Mouse (Mus musculus): Measurements from ENCODE around the gene Hist2h2be. TPM values are rescaled to one million over a fixed set of nuclear protein-coding genes. Genes with fewer than 3 reads are reported as not detected.
"Not testable (repeated sequence)": the region's sequence is repeated elsewhere in the genome, so short reads cannot be mapped to it uniquely, and the experiment has no call there.

Hist2h2be gene
- polyA plus RNA-seq (2012; rRNA removed) = 14.7 and 16.7 TPM in 2 replicates

DNA sequence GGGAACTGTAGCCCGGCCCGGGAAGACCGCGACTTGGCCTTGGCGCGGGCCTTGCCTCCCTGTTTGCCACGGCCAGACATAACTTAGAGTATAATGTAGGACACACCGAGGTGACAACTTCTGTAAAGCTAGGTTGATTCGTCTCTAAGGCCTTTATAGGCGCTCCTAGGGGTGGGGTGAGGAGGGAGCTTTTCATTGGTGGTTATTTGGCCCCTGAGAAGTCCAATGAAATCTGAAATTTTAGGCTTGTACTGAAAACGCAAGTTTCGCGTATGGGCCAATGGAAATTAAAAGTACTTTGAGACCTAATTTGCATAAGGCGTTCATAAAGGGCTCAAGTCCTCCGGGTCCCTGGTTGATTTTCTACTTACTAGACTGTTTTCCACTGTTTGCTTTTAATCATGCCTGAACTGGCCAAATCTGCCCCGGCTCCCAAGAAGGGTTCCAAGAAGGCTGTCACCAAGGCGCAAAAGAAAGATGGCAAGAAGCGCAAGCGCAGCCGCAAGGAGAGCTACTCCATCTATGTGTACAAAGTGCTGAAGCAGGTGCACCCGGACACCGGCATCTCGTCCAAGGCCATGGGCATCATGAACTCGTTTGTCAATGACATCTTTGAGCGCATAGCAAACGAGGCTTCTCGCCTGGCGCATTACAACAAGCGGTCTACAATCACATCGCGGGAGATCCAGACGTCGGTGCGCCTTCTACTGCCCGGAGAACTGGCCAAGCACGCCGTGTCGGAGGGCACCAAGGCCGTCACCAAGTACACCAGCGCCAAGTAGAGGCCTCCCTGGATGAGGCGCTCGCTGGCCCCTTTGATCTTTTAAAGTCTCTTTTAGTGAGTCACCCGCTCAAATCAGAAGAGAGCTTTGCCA is at the start of gene Hist2h2be, which contains the start of gene Hist2h2ac:
Hist2h2be (plus strand) TSS at position 355 of the 875 bp plus-strand sequence.
Hist2h2ac (minus strand) TSS at position 116 of the 875 bp plus-strand sequence.
- H3K36me3 ChIP-seq (ENCODE audit: control insufficient read depth, insufficient read depth, low read length) = no peaks in the 10 kb centered on the region
- H3K27ac ChIP-seq (ENCODE audit: control insufficient read depth, insufficient read depth, low read length) = peak within 1 kb of the TSS; percentile 98
- under 1% methylated on average over 43 of the region's 43 CpGs for WGBS
- no peaks in the 10 kb centered on the region for H3K27me3 ChIP-seq (ENCODE audit: control insufficient read depth, insufficient read depth, low read length)
- peaks cover 23% of the 10 kb centered on the region for H3K4me1 ChIP-seq (replicated peaks; ENCODE audit: control insufficient read depth, insufficient read depth, low read length)
- TF ChIP-seq POLR2A (IDR thresholded peaks at IDR 0.05; ENCODE audit: control insufficient read depth, extremely low read depth, insufficient read depth, low read length, poor library complexity) = peak; percentile 50; the same call in 1 of the 2 replicates
- no peak for TF ChIP-seq CTCF (IDR thresholded peaks at IDR 0.05; ENCODE audit: borderline replicate concordance, control insufficient read depth, extremely low read depth, insufficient read depth, low read length, poor library complexity)
- peak; percentile 90 for DNase-seq
- peak within 1 kb of the TSS; percentile 89 for H3K4me3 ChIP-seq (ENCODE audit: control insufficient read depth, insufficient read depth, low read length)

- Histone ChIP-seq H3K4me3 (ENCODE audit: control insufficient read depth, insufficient read depth, low read length) (peak overlapping the region; percentile 93), H3K36me3 (ENCODE audit: control insufficient read depth, insufficient read depth, low read length) (peaks cover 26% of the 10 kb centered on the region), H3K27ac (ENCODE audit: control insufficient read depth, insufficient read depth, low read length) (peak overlapping the region; percentile 100), H3K27me3 (ENCODE audit: control insufficient read depth, insufficient read depth, low read length) (no peaks in the 10 kb centered on the region), H3K4me1 (replicated peaks; ENCODE audit: control insufficient read depth, insufficient read depth, low read length) (peaks cover 24% of the 10 kb centered on the region)
- 17% methylated on average over 18 of the region's 18 CpGs for WGBS
- TF ChIP-seq POLR2A (IDR thresholded peaks at IDR 0.05; ENCODE audit: control insufficient read depth, extremely low read depth, insufficient read depth, low read length, poor library complexity) = no peak
- TF ChIP-seq CTCF (IDR thresholded peaks at IDR 0.05; ENCODE audit: borderline replicate concordance, control insufficient read depth, extremely low read depth, insufficient read depth, low read length, poor library complexity) = no peak
- peak; percentile 14 for DNase-seq
Measured at GRCm38 (mm10) chr3:96171583-96172196, 49.2 kb upstream of the Hist2h2be start.

DNA sequence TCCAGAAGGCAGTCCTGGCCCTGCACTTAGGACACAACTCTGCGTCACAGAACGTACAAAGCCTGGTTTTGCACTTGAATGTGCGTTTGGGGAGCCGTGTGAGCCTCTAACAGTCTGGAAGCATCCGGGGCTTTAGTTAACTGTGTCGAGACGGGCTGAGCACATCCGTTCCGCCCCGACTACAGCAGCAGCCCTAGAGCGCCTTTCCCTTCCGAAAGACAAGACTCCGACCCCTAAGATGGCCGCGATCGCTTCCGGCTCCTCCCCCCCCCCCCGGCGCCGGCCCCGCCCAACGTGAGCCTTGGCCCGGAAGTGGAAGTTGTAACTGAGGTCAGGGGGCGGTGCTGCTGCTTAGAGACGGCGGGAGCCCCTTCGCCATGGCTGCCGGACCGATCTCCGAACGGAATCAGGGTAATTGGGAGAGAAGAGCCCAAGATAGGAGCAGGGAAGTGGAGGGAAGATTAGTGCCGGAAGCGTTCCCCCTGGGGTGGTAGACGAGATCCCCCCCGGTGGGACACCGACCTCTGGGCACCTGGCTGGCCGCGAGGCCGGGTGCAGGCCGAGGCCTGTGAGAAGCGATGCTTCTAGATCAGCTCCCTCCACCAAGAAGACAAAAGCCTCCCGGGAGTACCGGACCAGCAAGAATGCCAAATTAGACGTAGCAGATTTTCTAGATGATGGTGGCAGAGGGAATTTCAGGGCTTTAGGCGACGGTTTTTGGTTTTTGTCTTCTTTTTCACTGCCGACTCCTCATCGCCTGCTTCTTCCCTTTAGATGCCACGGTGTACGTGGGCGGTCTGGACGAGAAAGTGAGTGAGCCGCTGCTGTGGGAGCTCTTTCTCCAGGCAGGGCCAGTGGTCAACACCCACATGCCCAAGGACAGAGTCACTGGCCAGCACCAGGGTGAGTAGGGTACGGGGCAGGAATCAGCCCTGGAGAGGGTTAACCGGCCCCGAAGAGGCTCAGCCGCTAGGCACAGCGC is 48.4 kb upstream of the Hist2h2be start, which contains the start of gene Sf3b4:
Sf3b4 (plus strand) TSS at position 136 of the 982 bp plus-strand sequence.
- TF ChIP-seq POLR2A (IDR thresholded peaks at IDR 0.05; ENCODE audit: control insufficient read depth, extremely low read depth, insufficient read depth, low read length, poor library complexity) (peak; percentile 94), CTCF (IDR thresholded peaks at IDR 0.05; ENCODE audit: borderline replicate concordance, control insufficient read depth, extremely low read depth, insufficient read depth, low read length, poor library complexity) (0 out of 2 replicates have a peak, but pooled peaks have one; percentile 27)
- Histone ChIP-seq H3K4me3 (ENCODE audit: control insufficient read depth, insufficient read depth, low read length) (peak within 1 kb of the TSS; percentile 96), H3K36me3 (ENCODE audit: control insufficient read depth, insufficient read depth, low read length) (peaks cover 28% of the 10 kb centered on the region), H3K27me3 (ENCODE audit: control insufficient read depth, insufficient read depth, low read length) (no peaks in the 10 kb centered on the region), H3K4me1 (replicated peaks; ENCODE audit: control insufficient read depth, insufficient read depth, low read length) (peaks cover 24% of the 10 kb centered on the region), H3K27ac (ENCODE audit: control insufficient read depth, insufficient read depth, low read length) (peak within 1 kb of the TSS; percentile 100)
- WGBS = under 1% methylated on average over 58 of the region's 58 CpGs
- DNase-seq = peak; percentile 85

DNA sequence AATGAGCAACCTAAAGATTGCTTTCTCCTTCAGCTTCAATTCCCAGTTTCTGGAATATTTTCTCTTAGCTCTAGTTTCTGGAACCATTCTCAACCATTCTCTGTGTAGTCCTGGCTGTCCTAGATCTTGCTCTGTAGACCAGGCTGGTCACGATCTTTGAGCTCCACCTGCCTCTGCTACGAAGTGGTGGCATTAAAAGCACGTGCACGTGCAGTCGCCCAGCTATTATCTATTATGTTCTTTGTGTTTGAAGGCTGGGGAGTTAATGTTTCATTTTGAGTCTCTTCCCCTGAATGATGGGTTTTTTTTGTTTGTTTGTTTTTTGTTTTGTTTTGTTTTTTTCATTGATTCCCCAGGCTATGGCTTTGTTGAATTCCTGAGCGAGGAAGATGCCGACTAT is 47.7 kb upstream of the Hist2h2be start:
- Histone ChIP-seq H3K27me3 (ENCODE audit: control insufficient read depth, insufficient read depth, low read length) (no peaks in the 10 kb centered on the region), H3K36me3 (ENCODE audit: control insufficient read depth, insufficient read depth, low read length) (peaks cover 32% of the 10 kb centered on the region), H3K4me1 (replicated peaks; ENCODE audit: control insufficient read depth, insufficient read depth, low read length) (peaks cover 24% of the 10 kb centered on the region), H3K27ac (ENCODE audit: control insufficient read depth, insufficient read depth, low read length) (no peak overlapping the region), H3K4me3 (ENCODE audit: control insufficient read depth, insufficient read depth, low read length) (peak overlapping the region; percentile 96)
- no peak for DNase-seq
- WGBS = 47% methylated on average over 7 of the region's 7 CpGs
- no peak for TF ChIP-seq POLR2A (IDR thresholded peaks at IDR 0.05; ENCODE audit: control insufficient read depth, extremely low read depth, insufficient read depth, low read length, poor library complexity)
- no peak for TF ChIP-seq CTCF (IDR thresholded peaks at IDR 0.05; ENCODE audit: borderline replicate concordance, control insufficient read depth, extremely low read depth, insufficient read depth, low read length, poor library complexity)

- not testable (repeated sequence) for DNase-seq; H3K27ac ChIP-seq (ENCODE audit: control insufficient read depth, insufficient read depth, low read length); H3K4me3 ChIP-seq (ENCODE audit: control insufficient read depth, insufficient read depth, low read length); H3K27me3 ChIP-seq (ENCODE audit: control insufficient read depth, insufficient read depth, low read length)
- 93% methylated on average over 4 of the region's 4 CpGs for WGBS
- peaks cover 32% of the 10 kb centered on the region for H3K36me3 ChIP-seq (ENCODE audit: control insufficient read depth, insufficient read depth, low read length)
- H3K4me1 ChIP-seq (replicated peaks; ENCODE audit: control insufficient read depth, insufficient read depth, low read length) = peaks cover 24% of the 10 kb centered on the region
Measured at GRCm38 (mm10) chr3:96174042-96174441, 46.9 kb upstream of the Hist2h2be start.

GRCm38 (mm10) chr3:96175251-96175650 is 45.7 kb upstream of the Hist2h2be start:
- TF ChIP-seq POLR2A (IDR thresholded peaks at IDR 0.05; ENCODE audit: control insufficient read depth, extremely low read depth, insufficient read depth, low read length, poor library complexity) (no peak), CTCF (IDR thresholded peaks at IDR 0.05; ENCODE audit: borderline replicate concordance, control insufficient read depth, extremely low read depth, insufficient read depth, low read length, poor library complexity) (no peak)
- over 99% methylated on average over 6 of the region's 6 CpGs for WGBS
- H3K27me3 ChIP-seq (ENCODE audit: control insufficient read depth, insufficient read depth, low read length) = no peaks in the 10 kb centered on the region
- H3K4me3 ChIP-seq (ENCODE audit: control insufficient read depth, insufficient read depth, low read length) = no peak overlapping the region
- no peak overlapping the region for H3K27ac ChIP-seq (ENCODE audit: control insufficient read depth, insufficient read depth, low read length)
- peaks cover 32% of the 10 kb centered on the region for H3K36me3 ChIP-seq (ENCODE audit: control insufficient read depth, insufficient read depth, low read length)
- no peak for DNase-seq
- peaks cover 22% of the 10 kb centered on the region for H3K4me1 ChIP-seq (replicated peaks; ENCODE audit: control insufficient read depth, insufficient read depth, low read length)

Data from thymus, adult 2 months (tissue).